Mouse (Mus musculus) neural tube, embryonic 15.5 days (tissue): ENCODE measurements around the gene Rpl36a-ps1. TPM values are rescaled to one million over a fixed set of nuclear protein-coding genes. Genes with fewer than 3 reads are reported as not detected.

ENCODE experiments used
- ATAC-seq: fragments of 200-750 bp; cut with Nextera tagmentation; 2 replicates; pipeline ENCODE4 v1.8.0; 2017; ENCODE audit warnings: mild to moderate bottlenecking, moderate TSS enrichment, moderate library complexity; ENCODE audit not compliant: low FRiP score
- H3K27ac ChIP-seq: fragments of 300-500 bp; sonication (generic); replicated peaks from 2 replicates; pipeline ENCODE4 v1.5.1; 2015; ENCODE audit warnings: mild to moderate bottlenecking, inconsistent platforms
- H3K27me3 ChIP-seq: fragments of 300-500 bp; sonication (generic); replicated peaks from 2 replicates; pipeline ENCODE4 v1.6.1; 2015; ENCODE audit warnings: inconsistent platforms
- H3K36me3 ChIP-seq: fragments of 300-500 bp; sonication (generic); 2 replicates; pipeline ENCODE4 v1.6.1; 2015; ENCODE audit warnings: inconsistent platforms
- H3K4me1 ChIP-seq: fragments of 300-500 bp; sonication (generic); 2 replicates; pipeline ENCODE4 v1.6.1; 2015; ENCODE audit warnings: inconsistent platforms
- H3K4me2 ChIP-seq: fragments of 300-500 bp; sonication (generic); 2 replicates; pipeline ENCODE4 v1.6.1; 2015; ENCODE audit warnings: inconsistent platforms, mild to moderate bottlenecking, moderate library complexity
- H3K4me3 ChIP-seq: fragments of 300-500 bp; sonication (generic); replicated peaks from 2 replicates; pipeline ENCODE4 v1.5.1; 2015; ENCODE audit warnings: mild to moderate bottlenecking, inconsistent platforms
- H3K9ac ChIP-seq: fragments of 300-500 bp; sonication (generic); replicated peaks from 2 replicates; pipeline ENCODE4 v1.6.1; 2015; ENCODE audit warnings: mild to moderate bottlenecking, inconsistent platforms
- H3K9me3 ChIP-seq: fragments of 300-500 bp; sonication (generic); replicated peaks from 2 replicates; pipeline ENCODE4 v1.6.1; 2016; ENCODE audit warnings: inconsistent platforms
- WGBS: fragments of 180-500 bp; shearing (Covaris S2); methylation state at CpG from one replicate; pipeline ENCODE4 v1.1.7; 2015; ENCODE audit warnings: mixed read lengths; 5-methylcytosine and 5-hydroxymethylcytosine counted together
- polyA plus RNA-seq: library from polyadenylated mRNA; unstranded; fragments of >200 nt; fragmentation: Nextera tagmentation; extraction: Ambion mirVana; gene quantifications from 2 replicates; pipeline ENCODE4 v1.2.1, GENCODE M21; 2015

Gene Rpl36a-ps1
- polyA plus RNA-seq, 1 experiment from 2014 or later: not detected

- 55% methylated on average over 10 of the region's 10 CpGs for WGBS
- H3K4me1 ChIP-seq: 0 out of 2 replicates have a peak, but pooled peaks cover 3% of the 10 kb centered on the region
These were observed 25.2 kb upstream of the Rpl36a-ps1 start for GRCm38 (mm10) chr14:99019136-99019808.

DNA sequence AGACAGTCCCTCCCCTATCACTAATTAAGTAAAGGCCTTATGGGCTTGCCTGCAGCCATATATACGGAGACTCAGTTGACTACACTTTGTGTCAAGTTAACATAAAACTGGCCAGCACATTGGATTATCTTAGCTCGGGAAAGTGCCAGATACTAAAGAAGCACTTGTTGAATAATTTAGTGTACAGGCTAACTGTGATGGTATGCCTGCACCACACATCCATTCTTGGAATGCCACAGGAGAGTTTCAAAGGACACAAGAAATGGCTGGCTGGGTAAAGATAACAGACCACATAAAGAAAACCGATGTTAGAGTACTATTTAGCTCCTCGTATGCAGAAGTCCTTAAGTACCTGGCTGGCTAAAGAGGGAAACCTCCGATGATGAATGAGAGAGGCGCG, 24.6 kb upstream of the Rpl36a-ps1 start:
- H3K27me3 ChIP-seq: no peaks in the 10 kb centered on the region
- H3K9me3 ChIP-seq: no peaks in the 10 kb centered on the region
- H3K4me1 ChIP-seq: 0 out of 2 replicates have a peak, but pooled peaks cover 3% of the 10 kb centered on the region
- WGBS: 82% methylated on average over 7 of the region's 7 CpGs
- no peak overlapping the region for H3K27ac ChIP-seq
- no peaks in the 10 kb centered on the region for H3K36me3 ChIP-seq
- H3K9ac ChIP-seq: no peak overlapping the region
- no peak overlapping the region for H3K4me3 ChIP-seq
- ATAC-seq: no peak
- no peak overlapping the region for H3K4me2 ChIP-seq

More at GRCm38 (mm10) chr14:99019136-99019808, 25.2 kb upstream of the Rpl36a-ps1 start:
- H3K9ac ChIP-seq: no peak overlapping the region
- H3K36me3 ChIP-seq: no peaks in the 10 kb centered on the region
- no peaks in the 10 kb centered on the region for H3K27me3 ChIP-seq
- no peak for ATAC-seq
- H3K27ac ChIP-seq: no peak overlapping the region
- no peaks in the 10 kb centered on the region for H3K9me3 ChIP-seq
- H3K4me3 ChIP-seq: no peak overlapping the region
- H3K4me2 ChIP-seq: no peak overlapping the region

- Histone ChIP-seq H3K4me3 (no peak overlapping the region), H3K9me3 (no peaks in the 10 kb centered on the region), H3K9ac (no peak overlapping the region), H3K27me3 (no peaks in the 10 kb centered on the region), H3K27ac (no peak overlapping the region), H3K4me1 (no peaks in the 10 kb centered on the region), H3K4me2 (no peak overlapping the region), H3K36me3 (no peaks in the 10 kb centered on the region)
- 67% methylated on average over 2 of the region's 2 CpGs for WGBS
- ATAC-seq: no peak
These were observed 16.8 kb upstream of the Rpl36a-ps1 start for GRCm38 (mm10) chr14:99010920-99011313.

- 78% methylated on average over 8 of the region's 8 CpGs for WGBS
These were observed 16.3 kb upstream of the Rpl36a-ps1 start for GRCm38 (mm10) chr14:99010224-99010919.

DNA sequence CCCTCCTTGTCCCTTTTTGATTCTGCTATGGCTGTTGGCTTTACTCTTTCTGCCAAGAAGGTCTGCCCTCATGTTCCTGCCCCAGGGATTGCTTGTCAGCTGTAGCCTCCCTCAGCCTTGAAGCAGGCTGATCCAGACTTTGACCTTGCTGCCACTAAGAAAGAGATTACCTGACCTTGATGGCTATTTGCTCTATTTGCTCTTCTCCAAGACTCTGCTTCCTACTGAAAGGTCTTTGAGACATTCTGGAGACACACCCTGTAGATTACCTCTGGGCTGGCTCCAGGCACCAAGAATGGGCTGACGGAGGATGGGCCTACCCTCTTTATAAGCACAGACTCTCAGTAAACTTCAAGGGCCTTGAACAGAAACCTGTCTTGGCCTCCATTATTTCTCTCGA, 1.6 kb downstream of the Rpl36a-ps1 start:
- no peak overlapping the region for H3K27ac ChIP-seq
- H3K4me1 ChIP-seq: no peaks in the 10 kb centered on the region
- H3K27me3 ChIP-seq: no peaks in the 10 kb centered on the region
- H3K36me3 ChIP-seq: no peaks in the 10 kb centered on the region
- ATAC-seq: no peak
- no peak overlapping the region for H3K4me2 ChIP-seq
- 93% methylated on average over 2 of the region's 2 CpGs for WGBS
- H3K4me3 ChIP-seq: no peak overlapping the region
- H3K9me3 ChIP-seq: no peaks in the 10 kb centered on the region
- H3K9ac ChIP-seq: no peak overlapping the region

More at GRCm38 (mm10) chr14:99010224-99010919, 16.3 kb upstream of the Rpl36a-ps1 start:
- H3K4me1 ChIP-seq: no peaks in the 10 kb centered on the region
- H3K9me3 ChIP-seq: no peaks in the 10 kb centered on the region
- H3K27me3 ChIP-seq: no peaks in the 10 kb centered on the region
- H3K9ac ChIP-seq: no peak overlapping the region
- no peak overlapping the region for H3K4me2 ChIP-seq
- no peak for ATAC-seq
- no peak overlapping the region for H3K27ac ChIP-seq
- H3K4me3 ChIP-seq: no peak overlapping the region
- no peaks in the 10 kb centered on the region for H3K36me3 ChIP-seq

- H3K27me3 ChIP-seq: no peaks in the 10 kb centered on the region
- H3K4me3 ChIP-seq: no peak overlapping the region
- H3K4me2 ChIP-seq: no peak overlapping the region
- no peak for ATAC-seq
- H3K36me3 ChIP-seq: no peaks in the 10 kb centered on the region
- no peaks in the 10 kb centered on the region for H3K9me3 ChIP-seq
- 78% methylated on average over 3 of the region's 3 CpGs for WGBS
- no peaks in the 10 kb centered on the region for H3K4me1 ChIP-seq
- H3K9ac ChIP-seq: no peak overlapping the region
- no peak overlapping the region for H3K27ac ChIP-seq
These were observed 3.5 kb downstream of the Rpl36a-ps1 start for GRCm38 (mm10) chr14:98990636-98991035.

- no peak overlapping the region for H3K4me3 ChIP-seq
- ATAC-seq: no peak
- H3K36me3 ChIP-seq: no peaks in the 10 kb centered on the region
- H3K4me2 ChIP-seq: no peak overlapping the region
- H3K4me1 ChIP-seq: no peaks in the 10 kb centered on the region
- no peaks in the 10 kb centered on the region for H3K9me3 ChIP-seq
- no peak overlapping the region for H3K27ac ChIP-seq
- H3K27me3 ChIP-seq: no peaks in the 10 kb centered on the region
- WGBS: 36% methylated on average over 3 of the region's 3 CpGs
- H3K9ac ChIP-seq: no peak overlapping the region
These were observed 4.3 kb downstream of the Rpl36a-ps1 start for GRCm38 (mm10) chr14:98989818-98990217.

GRCm38 (mm10) chr14:98971921-98972320, 22.2 kb downstream of the Rpl36a-ps1 start:
- H3K4me3 ChIP-seq: no peak overlapping the region
- no peaks in the 10 kb centered on the region for H3K4me1 ChIP-seq
- 27% methylated on average over 4 of the region's 4 CpGs for WGBS
- H3K9me3 ChIP-seq: no peaks in the 10 kb centered on the region
- no peak overlapping the region for H3K4me2 ChIP-seq
- H3K9ac ChIP-seq: no peak overlapping the region
- H3K27ac ChIP-seq: no peak overlapping the region
- no peaks in the 10 kb centered on the region for H3K36me3 ChIP-seq
- H3K27me3 ChIP-seq: no peaks in the 10 kb centered on the region
- no peak for ATAC-seq

- WGBS: 66% methylated on average over 17 of the region's 17 CpGs
- H3K27ac ChIP-seq: no peak overlapping the region
- no peak overlapping the region for H3K4me2 ChIP-seq
These were observed 35.0 kb downstream of the Rpl36a-ps1 start for GRCm38 (mm10) chr14:98958978-98959658.

GRCm38 (mm10) chr14:98956788-98957187, 37.3 kb downstream of the Rpl36a-ps1 start:
- H3K4me1 ChIP-seq: no peaks in the 10 kb centered on the region
- H3K27ac ChIP-seq: no peak overlapping the region
- ATAC-seq: no peak
- H3K9me3 ChIP-seq: no peaks in the 10 kb centered on the region
- no peaks in the 10 kb centered on the region for H3K36me3 ChIP-seq
- WGBS: 92% methylated on average over 9 of the region's 9 CpGs
- H3K4me3 ChIP-seq: no peak overlapping the region
- no peak overlapping the region for H3K4me2 ChIP-seq
- no peaks in the 10 kb centered on the region for H3K27me3 ChIP-seq
- H3K9ac ChIP-seq: no peak overlapping the region

More at GRCm38 (mm10) chr14:98958978-98959658, 35.0 kb downstream of the Rpl36a-ps1 start:
- Histone ChIP-seq H3K4me1 (no peaks in the 10 kb centered on the region), H3K9ac (no peak overlapping the region), H3K36me3 (no peaks in the 10 kb centered on the region), H3K9me3 (no peaks in the 10 kb centered on the region), H3K4me3 (no peak overlapping the region), H3K27me3 (no peaks in the 10 kb centered on the region)
- ATAC-seq: peak; percentile 68; the same call in 1 of the 2 replicates

DNA sequence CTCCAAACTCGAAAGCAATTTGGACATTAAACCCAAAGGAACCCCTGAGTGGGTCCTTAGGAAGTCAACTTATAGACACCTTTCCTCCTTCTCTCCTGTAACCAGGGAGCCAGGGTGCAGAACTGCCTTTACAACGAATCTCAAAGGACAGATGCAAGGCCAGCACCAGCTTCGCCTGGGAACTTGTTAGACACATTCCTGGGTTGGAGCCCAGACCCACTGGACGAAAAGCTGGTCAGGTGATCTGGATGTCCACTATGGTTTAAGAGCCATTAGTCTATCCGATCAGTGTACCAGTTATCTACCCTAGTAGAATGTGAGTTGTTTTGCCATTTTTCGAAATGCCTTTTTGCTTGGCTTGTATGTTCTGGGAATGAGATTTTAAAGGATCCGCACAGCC, 41.7 kb downstream of the Rpl36a-ps1 start:
- Histone ChIP-seq H3K27ac (no peak overlapping the region), H3K9me3 (no peaks in the 10 kb centered on the region), H3K36me3 (no peaks in the 10 kb centered on the region), H3K4me2 (no peak overlapping the region), H3K9ac (no peak overlapping the region), H3K4me3 (no peak overlapping the region), H3K4me1 (no peaks in the 10 kb centered on the region), H3K27me3 (no peaks in the 10 kb centered on the region)
- 85% methylated on average over 7 of the region's 7 CpGs for WGBS
- no peak for ATAC-seq
